Mouse (Mus musculus) T-cell, adult 66 days (primary cell): ENCODE measurements around the gene Skint2. TPM values are rescaled to one million over a fixed set of nuclear protein-coding genes. Genes with fewer than 3 reads are reported as not detected.

Experiments used
- total RNA-seq, 2 experiments: library from RNA; stranded (reverse); gene quantifications; 3 replicates in 1 of 2; 4 replicates in 1 of 2; pipeline ENCODE4 v1.2.4; 2023

Skint2 gene
- not detected for total RNA-seq

DNA sequence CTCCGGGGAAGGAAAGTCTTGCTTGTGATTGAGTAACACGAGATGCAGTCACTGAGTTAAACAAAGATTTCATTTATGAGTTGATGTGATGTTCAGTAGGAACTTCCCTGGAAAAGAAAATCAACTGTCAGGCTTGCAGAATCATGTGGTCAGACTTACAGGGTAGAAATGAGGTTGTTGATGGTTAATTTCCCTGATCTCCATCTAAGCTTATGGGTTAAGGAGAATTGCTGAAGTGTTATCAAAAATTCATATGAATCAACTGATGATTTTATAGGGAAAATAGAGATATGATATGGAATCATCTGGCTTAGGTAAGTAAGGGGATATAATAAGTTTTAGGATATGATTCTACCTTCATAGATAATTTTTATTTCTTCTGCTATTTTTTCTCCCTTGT lies at the start of gene Skint2:
Skint2 (plus strand) TSS at position 301 of the 400 bp plus-strand sequence.

Other genes starting within 250 kb of the Skint2 start
- not detected for gene Skint9, start 123.2 kb upstream of the Skint2 start, total RNA-seq
- not detected for gene Skint10, start 217.7 kb downstream of the Skint2 start, total RNA-seq